Mouse (Mus musculus): ENCODE measurements around the gene Ppp1r13b. TPM values are rescaled to one million over a fixed set of nuclear protein-coding genes. Genes with fewer than 3 reads are reported as not detected.

Gene Ppp1r13b
- polyA plus RNA-seq, 1 experiment from 2014 or later = 12.0 TPM

Other genes with a start within 250 kb of the Ppp1r13b start
- 128 and 135 TPM in 2 replicates for gene Ckb, start 235.8 kb downstream of the Ppp1r13b start, polyA plus RNA-seq (2015; fragmentation: Nextera tagmentation; extraction: Ambion mirVana)
- gene Trmt61a, start 230.0 kb downstream of the Ppp1r13b start, polyA plus RNA-seq (2015; fragmentation: Nextera tagmentation; extraction: Ambion mirVana) = 10.7 and 13.0 TPM in 2 replicates
- gene Bag5, start 194.9 kb downstream of the Ppp1r13b start, polyA plus RNA-seq (2015; fragmentation: Nextera tagmentation; extraction: Ambion mirVana) = 62.7 and 63.0 TPM in 2 replicates
- gene Apopt1, start 194.8 kb downstream of the Ppp1r13b start, polyA plus RNA-seq (2015; fragmentation: Nextera tagmentation; extraction: Ambion mirVana) = 60.8 and 61.0 TPM in 2 replicates
- 112 and 113 TPM in 2 replicates for gene Klc1, start 149.3 kb downstream of the Ppp1r13b start, polyA plus RNA-seq (2015; fragmentation: Nextera tagmentation; extraction: Ambion mirVana)
- 7.2 and 11.0 TPM in 2 replicates for gene Xrcc3, start 94.2 kb downstream of the Ppp1r13b start, polyA plus RNA-seq (2015; fragmentation: Nextera tagmentation; extraction: Ambion mirVana)
- 105 and 111 TPM in 2 replicates for gene Zfyve21, start 93.9 kb downstream of the Ppp1r13b start, polyA plus RNA-seq (2015; fragmentation: Nextera tagmentation; extraction: Ambion mirVana)
- gene Atp5mpl, start 58.9 kb upstream of the Ppp1r13b start, polyA plus RNA-seq (2015; fragmentation: Nextera tagmentation; extraction: Ambion mirVana) = 622 and 628 TPM in 2 replicates
- gene Tdrd9, start 63.4 kb upstream of the Ppp1r13b start, polyA plus RNA-seq (2015; fragmentation: Nextera tagmentation; extraction: Ambion mirVana) = 0.68 and 0.98 TPM in 2 replicates
- not detected in 2 replicates for gene Rd3l, start 73.2 kb upstream of the Ppp1r13b start, polyA plus RNA-seq (2015; fragmentation: Nextera tagmentation; extraction: Ambion mirVana)
- gene Aspg, start 198.6 kb upstream of the Ppp1r13b start, polyA plus RNA-seq (2015; fragmentation: Nextera tagmentation; extraction: Ambion mirVana) = 1.5 and 2.1 TPM in 2 replicates
- gene Kif26a, start 238.1 kb upstream of the Ppp1r13b start, polyA plus RNA-seq (2015; fragmentation: Nextera tagmentation; extraction: Ambion mirVana) = 5.7 and 6.4 TPM in 2 replicates

All from limb, embryonic 13.5 days (tissue).